In the genomic region with DNA sequence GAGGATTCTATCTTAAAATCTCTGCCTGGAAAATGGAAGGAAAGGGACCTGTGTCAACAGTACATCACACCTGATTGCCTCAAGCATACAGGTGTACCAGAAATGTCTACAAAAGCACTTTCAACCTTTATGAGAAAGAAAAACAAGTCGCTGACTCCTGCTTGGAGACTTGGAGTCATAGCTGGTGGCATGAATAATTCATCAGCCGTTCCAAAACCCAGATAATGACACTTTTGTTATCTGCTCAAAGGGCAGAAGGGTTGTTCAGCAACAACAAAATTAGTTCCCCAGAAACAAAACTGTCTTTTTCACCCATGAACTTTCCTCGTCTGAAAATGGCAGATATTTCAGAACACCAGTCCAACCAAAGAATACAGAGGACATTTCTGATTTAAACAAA, we compare ENCODE assay signal across 19 mouse cellular contexts. TPM values are rescaled to one million over a fixed set of nuclear protein-coding genes. Genes with fewer than 3 reads are reported as not detected.
"Had no signal": no experiment of that assay in that cellular context is flagged by ENCODE, and none has a peak within 500 bp of the region (broad histone marks: within the 10 kb centered on the region; RNA-seq: fewer than 3 reads in every experiment).

No protein-coding gene starts in this region.

- H3K9ac ChIP-seq: limb, embryonic 13.5 days; liver, embryonic 15.5 days; neural tube, embryonic 12.5 days had no signal

- H3K36me3 ChIP-seq: limb, embryonic 13.5 days; liver, embryonic 15.5 days; neural tube, embryonic 12.5 days had no signal

- H3K27me3 ChIP-seq: limb, embryonic 13.5 days; liver, embryonic 15.5 days; neural tube, embryonic 12.5 days had no signal

- ATAC-seq: lung, postnatal 0 days had no signal

- H3K4me3 ChIP-seq: layer of hippocampus, adult 2 months; limb, embryonic 13.5 days; liver, embryonic 15.5 days; myocyte; neural tube, embryonic 12.5 days had no signal

- H3K4me1 ChIP-seq: liver, embryonic 15.5 days had no signal

- H3K9me3 ChIP-seq: limb, embryonic 13.5 days; liver, embryonic 15.5 days; neural tube, embryonic 12.5 days had no signal

- H3K27ac ChIP-seq: kidney, postnatal 0 days; layer of hippocampus, adult 2 months; limb, embryonic 13.5 days; liver, embryonic 15.5 days; neural tube, embryonic 12.5 days had no signal

- H3K4me2 ChIP-seq: limb, embryonic 13.5 days; liver, embryonic 11.5 days; liver, embryonic 15.5 days; neural tube, embryonic 12.5 days had no signal

- DNase-seq: kidney, adult 11 months; kidney, adult 9 months; kidney, postnatal 4 days; left cerebral cortex, postnatal 4 days; lung, adult 2 months; lung, postnatal 36 days; right cerebral cortex, adult 18-20 months; right cerebral cortex, postnatal 25 days; thymus, postnatal 4 days had no signal

RNA-seq across cellular contexts. Expression of a gene that starts 26.9 kb away (rescaled TPM):
- polyA plus RNA-seq: kidney, postnatal 0 days; limb, embryonic 13.5 days; liver, embryonic 11.5 days; liver, embryonic 15.5 days; lung, adult 2 months; lung, postnatal 0 days; myocyte; neural tube, embryonic 12.5 days; small intestine, adult 2 months; stomach, embryonic 16.5 days had no signal
